Mouse (Mus musculus) gastrocnemius, postnatal 14 days (tissue): ENCODE results near the gene Rxylt1. TPM values are rescaled to one million over a fixed set of nuclear protein-coding genes. Genes with fewer than 3 reads are reported as not detected.

Source experiments
- DNase-seq: peaks from one replicate; pipeline ENCODE4 v3.0.0; 2021; ENCODE audit warnings: mixed read lengths
- intact Hi-C: fragments of 180-260 bp; cut with DNase I; formaldehyde crosslinking; loops from one replicate; pipeline ENCODE4 v1.15.1; 2025; ENCODE audit warnings: low total_unique reads
- total RNA-seq, 2 experiments: library from RNA; stranded (reverse); gene quantifications; 2 replicates each; pipeline ENCODE4 v1.2.3; 2021

Rxylt1 gene
- total RNA-seq, 2 experiments from 2014 or later, result 24.5 to 31.5 TPM

- intact Hi-C loops, result no loop called here
- DNase-seq, result peak; percentile 61
These were observed 50.1 kb downstream of the Rxylt1 start, which contains the start of gene Srgap1 for GRCm38 (mm10) chr10:122046904-122047726. Gene Srgap1 (minus strand): TSS chr10:122047315.

GRCm38 (mm10) chr10:122046511-122046903 lies 50.7 kb downstream of the Rxylt1 start:
- no peak for DNase-seq
- intact Hi-C loops, result no loop called here

GRCm38 (mm10) chr10:122045946-122046345 lies 51.2 kb downstream of the Rxylt1 start:
- no peak for DNase-seq
- intact Hi-C loops, result no loop called here

GRCm38 (mm10) chr10:122044926-122045325 lies 52.2 kb downstream of the Rxylt1 start:
- intact Hi-C loops, result no loop called here
- no peak for DNase-seq

GRCm38 (mm10) chr10:122040372-122040771 lies 56.8 kb downstream of the Rxylt1 start:
- intact Hi-C loops, result no loop called here

GRCm38 (mm10) chr10:122039566-122039965 lies 57.6 kb downstream of the Rxylt1 start:
- no peak for DNase-seq
- intact Hi-C loops, result no loop called here

More at GRCm38 (mm10) chr10:122040372-122040771, 56.8 kb downstream of the Rxylt1 start:
- no peak for DNase-seq

GRCm38 (mm10) chr10:122038554-122038953 lies 58.6 kb downstream of the Rxylt1 start:
- intact Hi-C loops, result no loop called here
- DNase-seq, result no peak

GRCm38 (mm10) chr10:122033271-122033670 lies 63.9 kb downstream of the Rxylt1 start:
- intact Hi-C loops, result no loop called here
- no peak for DNase-seq

GRCm38 (mm10) chr10:122030420-122030819 lies 66.8 kb downstream of the Rxylt1 start:
- intact Hi-C loops, result no loop called here
- no peak for DNase-seq

- intact Hi-C loops, result no loop called here
These were observed 67.4 kb downstream of the Rxylt1 start for GRCm38 (mm10) chr10:122029738-122030137.

More at GRCm38 (mm10) chr10:122029738-122030137, 67.4 kb downstream of the Rxylt1 start:
- no peak for DNase-seq

Other genes starting within 250 kb of the Rxylt1 start
- 1 to 10 TPM; 2.3 to 3.0 TPM for gene Srgap1, start 50.1 kb downstream of the Rxylt1 start, total RNA-seq